Mouse (Mus musculus): ENCODE measurements around the gene Camk1g.
A peak's percentile ranks its signal among the peaks of the same experiment; 100 is the strongest.

Camk1g gene

GRCm38 (mm10) chr1:193370096-193370495, at the start of gene Camk1g:
Camk1g (minus strand) TSS chr1:193370298.
- DNase-seq (ENCODE audit: low read depth) = no peak

GRCm38 (mm10) chr1:193419168-193419567, 49.1 kb upstream of the Camk1g start:
- DNase-seq (ENCODE audit: low read depth) = no peak

GRCm38 (mm10) chr1:193418656-193419055, 48.6 kb upstream of the Camk1g start:
- no peak for DNase-seq (ENCODE audit: low read depth)

- DNase-seq (ENCODE audit: low read depth) = no peak
Measured at GRCm38 (mm10) chr1:193414067-193414466, 44.0 kb upstream of the Camk1g start.

- no peak for DNase-seq (ENCODE audit: low read depth)
Measured at GRCm38 (mm10) chr1:193413368-193414000, 43.4 kb upstream of the Camk1g start.

- DNase-seq (ENCODE audit: low read depth) = no peak
Measured at GRCm38 (mm10) chr1:193407487-193407886, 37.4 kb upstream of the Camk1g start.

GRCm38 (mm10) chr1:193406059-193406642, 36.1 kb upstream of the Camk1g start:
- no peak for DNase-seq (ENCODE audit: low read depth)

- DNase-seq (ENCODE audit: low read depth) = no peak
Measured at GRCm38 (mm10) chr1:193401695-193402094, 31.6 kb upstream of the Camk1g start.

GRCm38 (mm10) chr1:193400348-193400747, 30.2 kb upstream of the Camk1g start:
- DNase-seq (ENCODE audit: low read depth) = no peak

- no peak for DNase-seq (ENCODE audit: low read depth)
Measured at GRCm38 (mm10) chr1:193398728-193399437, 28.8 kb upstream of the Camk1g start.

- DNase-seq (ENCODE audit: low read depth) = no peak
Measured at GRCm38 (mm10) chr1:193397109-193397508, 27.0 kb upstream of the Camk1g start.

GRCm38 (mm10) chr1:193392266-193392665, 22.2 kb upstream of the Camk1g start:
- no peak for DNase-seq (ENCODE audit: low read depth)

GRCm38 (mm10) chr1:193390004-193390403, 19.9 kb upstream of the Camk1g start:
- no peak for DNase-seq (ENCODE audit: low read depth)

GRCm38 (mm10) chr1:193389505-193389904, 19.4 kb upstream of the Camk1g start:
- no peak for DNase-seq (ENCODE audit: low read depth)

GRCm38 (mm10) chr1:193387241-193387640, 17.1 kb upstream of the Camk1g start:
- no peak for DNase-seq (ENCODE audit: low read depth)

- DNase-seq (ENCODE audit: low read depth) = peak; percentile 75
Measured at GRCm38 (mm10) chr1:193386136-193386535, 16.0 kb upstream of the Camk1g start.

- DNase-seq (ENCODE audit: low read depth) = peak; percentile 70
Measured at GRCm38 (mm10) chr1:193382841-193383462, 12.9 kb upstream of the Camk1g start.

GRCm38 (mm10) chr1:193382435-193382834, 12.3 kb upstream of the Camk1g start:
- peak; percentile 46 for DNase-seq (ENCODE audit: low read depth)

GRCm38 (mm10) chr1:193381597-193382404, 11.7 kb upstream of the Camk1g start:
- DNase-seq (ENCODE audit: low read depth) = no peak

- DNase-seq (ENCODE audit: low read depth) = no peak
Measured at GRCm38 (mm10) chr1:193380877-193381276, 10.8 kb upstream of the Camk1g start.

- no peak for DNase-seq (ENCODE audit: low read depth)
Measured at GRCm38 (mm10) chr1:193379634-193380033, 9.5 kb upstream of the Camk1g start.

Measured in induced T-regulatory cell, adult 2 months (primary cell).